Mouse (Mus musculus) liver, adult 2 months (tissue): ENCODE data around the gene Tmprss3. TPM values are rescaled to one million over a fixed set of nuclear protein-coding genes. Genes with fewer than 3 reads are reported as not detected.

Source experiments
- DNase-seq: peaks from one replicate; pipeline ENCODE4 v3.0.0-alpha.2; 2011; ENCODE audit warnings: low read depth, low spot score; ENCODE audit errors: extremely low read depth
- H3K27ac ChIP-seq: fragments of 200-500 bp; replicated peaks from 2 replicates; pipeline ENCODE4 v1.5.1; 2012; ENCODE audit warnings: low read depth, mild to moderate bottlenecking, control low read depth, inconsistent platforms, low read length; ENCODE audit not compliant: insufficient read depth
- H3K27me3 ChIP-seq: fragments of 200-500 bp; 2 replicates; pipeline ENCODE4 v1.6.1; 2012; ENCODE audit warnings: mild to moderate bottlenecking, moderate library complexity, low read length, inconsistent platforms; ENCODE audit not compliant: control insufficient read depth, insufficient read depth
- H3K36me3 ChIP-seq: fragments of 200-500 bp; 2 replicates; pipeline ENCODE4 v1.6.1; 2012; ENCODE audit warnings: low read length, inconsistent platforms; ENCODE audit not compliant: control insufficient read depth, insufficient read depth
- H3K4me1 ChIP-seq: fragments of 200-500 bp; 2 replicates; pipeline ENCODE4 v1.6.1; 2011; ENCODE audit warnings: low read length; ENCODE audit not compliant: control insufficient read depth, insufficient read depth
- H3K4me3 ChIP-seq: fragments of 200-500 bp; 2 replicates; pipeline ENCODE4 v1.5.1; 2011; ENCODE audit warnings: low read depth, mild to moderate bottlenecking, control low read depth, low read length, moderate library complexity; ENCODE audit not compliant: insufficient read depth
- H3K79me2 ChIP-seq: fragments of 200-500 bp; 2 replicates; pipeline ENCODE4 v1.6.1; 2012; ENCODE audit warnings: inconsistent platforms, mild to moderate bottlenecking, low read length, moderate library complexity; ENCODE audit not compliant: control insufficient read depth, insufficient read depth
- H3K9ac ChIP-seq: fragments of 200-500 bp; 2 replicates; pipeline ENCODE4 v1.6.1; 2012; ENCODE audit warnings: low read depth, mild to moderate bottlenecking, control low read depth, inconsistent platforms, low read length
- CTCF ChIP-seq: fragments of 200-500 bp; IDR thresholded peaks from 2 replicates; pipeline ENCODE4 v1.5.1; 2011; ENCODE audit warnings: low read depth, low read length, control low read depth
- POLR2A ChIP-seq: fragments of 200-500 bp; IDR thresholded peaks from 2 replicates; pipeline ENCODE4 v1.6.1; 2011; ENCODE audit warnings: low read length, control low read depth; ENCODE audit not compliant: insufficient read depth; ENCODE audit errors: extremely low read depth
- WGBS: fragments of 180-500 bp; shearing (Covaris S2); methylation state at CpG from one replicate; pipeline ENCODE4 v1.1.7; 2018; 5-methylcytosine and 5-hydroxymethylcytosine counted together
- polyA plus RNA-seq: library from polyadenylated mRNA; depleted of rRNA; stranded (reverse); fragments of >200 nt; gene quantifications from 2 replicates; pipeline ENCODE4 v1.2.3, GENCODE M21; 2012
- total RNA-seq: library from RNA; depleted of rRNA; stranded (reverse); fragments of >200 nt; gene quantifications from 2 replicates; pipeline ENCODE4 v1.2.3, GENCODE M21; 2014

The Tmprss3 gene
- total and polyA plus RNA-seq, 2 experiments, result not detected

DNA sequence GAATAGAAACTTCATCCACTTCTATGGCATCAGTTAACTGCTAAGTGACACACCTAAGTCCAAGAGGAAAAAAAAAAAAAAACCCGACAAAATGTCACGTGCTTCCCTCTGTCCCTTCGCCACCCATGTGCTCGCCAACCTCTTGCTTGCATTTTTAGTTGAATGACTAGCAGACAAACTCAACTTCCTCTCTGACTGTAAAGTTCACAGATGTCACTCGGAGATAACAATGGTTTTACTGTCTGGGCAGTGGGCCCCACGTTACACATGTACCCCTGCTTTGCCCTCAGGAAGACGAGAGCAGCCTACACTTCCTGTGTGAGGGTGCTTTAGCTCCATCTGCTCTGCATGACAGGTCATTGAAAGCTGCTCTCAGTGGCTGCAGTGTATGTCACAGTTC, 25.1 kb upstream of the Tmprss3 start:
- H3K27me3 ChIP-seq, result no peaks in the 10 kb centered on the region
- TF ChIP-seq CTCF (no peak), POLR2A (no peak)
- no peaks in the 10 kb centered on the region for H3K79me2 ChIP-seq
- WGBS, result 65% methylated on average over 7 of the region's 7 CpGs
- no peak overlapping the region for H3K4me3 ChIP-seq
- peak; percentile 10 for DNase-seq
- no peak overlapping the region for H3K9ac ChIP-seq
- no peaks in the 10 kb centered on the region for H3K4me1 ChIP-seq
- H3K36me3 ChIP-seq, result no peaks in the 10 kb centered on the region
- no peak overlapping the region for H3K27ac ChIP-seq

DNA sequence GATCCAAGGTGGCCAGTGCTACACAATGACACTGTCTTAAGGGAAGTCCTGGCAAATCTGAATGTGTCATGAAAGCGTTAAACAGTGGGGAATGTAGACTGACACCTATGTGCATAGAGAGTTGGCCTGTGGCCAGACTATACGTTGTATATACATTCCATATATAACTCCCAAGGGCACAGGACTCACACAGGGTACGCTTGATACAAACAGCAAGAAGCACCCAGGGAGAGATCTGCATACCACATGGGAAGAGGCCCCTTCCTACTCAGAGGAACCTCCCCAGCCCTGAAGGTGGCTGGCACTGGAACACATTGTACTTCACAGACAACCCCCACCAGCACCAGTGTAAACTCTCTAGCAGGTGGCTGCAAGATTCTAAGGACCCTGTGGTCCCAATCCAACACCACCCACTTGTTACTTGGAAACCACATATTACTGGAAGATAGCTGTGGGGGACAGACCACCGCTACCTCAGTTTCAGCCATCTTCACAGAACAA, 24.1 kb upstream of the Tmprss3 start:
- Histone ChIP-seq H3K36me3 (no peaks in the 10 kb centered on the region), H3K27me3 (no peaks in the 10 kb centered on the region), H3K9ac (no peak overlapping the region), H3K4me1 (no peaks in the 10 kb centered on the region), H3K79me2 (no peaks in the 10 kb centered on the region), H3K4me3 (no peak overlapping the region), H3K27ac (no peak overlapping the region)
- no peak for DNase-seq
- 82% methylated on average over 4 of the region's 4 CpGs for WGBS
- TF ChIP-seq CTCF (no peak), POLR2A (no peak)

DNA sequence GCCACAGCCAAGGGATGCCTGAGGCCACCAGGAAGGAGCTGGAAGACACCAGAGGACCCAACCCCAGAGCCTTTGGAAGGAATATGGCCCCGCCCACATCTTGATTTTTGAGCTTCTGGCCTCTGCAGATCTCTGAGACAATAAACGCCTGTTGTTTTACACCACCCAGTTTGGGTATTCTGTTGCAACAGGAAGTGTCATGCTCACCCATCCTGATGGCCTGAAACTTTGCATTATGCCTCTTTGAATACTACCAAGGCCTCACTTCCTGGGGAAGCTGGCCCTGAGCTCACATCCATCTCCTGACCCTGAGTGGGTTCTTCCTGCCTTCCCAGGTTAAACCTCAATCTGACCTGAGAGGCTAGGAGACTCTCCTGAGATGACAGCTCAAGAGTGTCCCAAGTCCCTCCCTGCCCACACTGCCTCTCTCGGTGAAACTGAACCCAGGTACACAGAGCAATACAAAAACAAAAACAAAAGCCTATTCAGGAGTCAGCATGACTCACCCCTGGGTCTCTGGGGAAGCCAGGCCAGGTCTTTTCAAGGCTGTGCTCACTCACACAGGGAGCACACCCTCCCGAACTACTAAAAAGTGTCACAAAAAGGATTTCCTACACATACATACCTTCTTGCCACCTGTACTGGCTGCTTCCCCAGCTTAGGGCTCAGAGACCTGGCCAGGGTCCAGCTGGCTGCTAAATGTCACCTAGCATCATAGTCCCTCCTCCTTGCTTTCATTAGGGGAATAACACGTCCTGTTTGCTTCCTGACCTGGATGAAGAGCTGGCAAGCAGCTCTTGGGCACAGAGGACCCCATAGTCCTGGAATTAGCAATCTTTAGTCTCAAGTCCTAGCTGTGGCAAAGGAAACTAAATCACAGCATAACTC, 17.5 kb upstream of the Tmprss3 start:
- no peak overlapping the region for H3K27ac ChIP-seq
- WGBS, result 51% methylated on average over 5 of the region's 5 CpGs
- H3K4me3 ChIP-seq, result no peak overlapping the region
- no peak overlapping the region for H3K9ac ChIP-seq
- TF ChIP-seq CTCF (no peak), POLR2A (no peak)
- no peaks in the 10 kb centered on the region for H3K36me3 ChIP-seq
- H3K27me3 ChIP-seq, result no peaks in the 10 kb centered on the region
- DNase-seq, result no peak
- H3K79me2 ChIP-seq, result no peaks in the 10 kb centered on the region
- H3K4me1 ChIP-seq, result no peaks in the 10 kb centered on the region

GRCm38 (mm10) chr17:31211881-31212280, 13.1 kb upstream of the Tmprss3 start:
- DNase-seq, result no peak
- Histone ChIP-seq H3K9ac (no peak overlapping the region), H3K4me1 (no peaks in the 10 kb centered on the region), H3K79me2 (no peaks in the 10 kb centered on the region), H3K27ac (no peak overlapping the region), H3K27me3 (no peaks in the 10 kb centered on the region), H3K4me3 (no peak overlapping the region), H3K36me3 (no peaks in the 10 kb centered on the region)
- whole genome bisulfite sequencing, result 87% methylated on average over 6 of the region's 6 CpGs
- TF ChIP-seq POLR2A, result no peak
- no peak for TF ChIP-seq CTCF

DNA sequence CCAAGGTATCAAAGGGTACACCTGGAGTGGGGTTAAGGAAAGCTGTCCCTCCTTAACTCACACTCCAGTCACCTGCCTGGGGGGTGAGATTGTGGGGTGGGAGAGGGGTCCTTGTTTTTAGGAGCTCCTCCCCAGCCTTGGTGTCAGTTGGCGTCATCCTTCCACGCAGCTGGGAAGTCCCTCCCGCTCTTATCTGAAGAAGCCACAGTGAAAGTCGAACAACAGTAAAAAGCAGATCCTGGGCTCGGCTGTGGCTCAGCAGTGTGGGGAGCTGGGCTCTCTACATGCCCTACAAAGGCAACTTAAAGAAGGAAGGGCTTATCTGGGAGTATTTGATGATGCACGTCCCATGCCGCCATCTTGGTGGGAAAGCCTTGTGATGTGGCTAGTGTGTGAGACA, 11.5 kb upstream of the Tmprss3 start:
- H3K79me2 ChIP-seq, result no peaks in the 10 kb centered on the region
- H3K27ac ChIP-seq, result no peak overlapping the region
- no peaks in the 10 kb centered on the region for H3K27me3 ChIP-seq
- H3K4me3 ChIP-seq, result no peak overlapping the region
- WGBS, result 85% methylated on average over 7 of the region's 7 CpGs
- H3K4me1 ChIP-seq, result no peaks in the 10 kb centered on the region
- no peak for DNase-seq
- H3K36me3 ChIP-seq, result no peaks in the 10 kb centered on the region
- no peak overlapping the region for H3K9ac ChIP-seq
- TF ChIP-seq POLR2A, result no peak
- TF ChIP-seq CTCF, result no peak

GRCm38 (mm10) chr17:31209376-31209930, 10.7 kb upstream of the Tmprss3 start:
- WGBS, result 96% methylated on average over 11 of the region's 11 CpGs
- no peaks in the 10 kb centered on the region for H3K79me2 ChIP-seq
- H3K9ac ChIP-seq, result no peak overlapping the region
- DNase-seq, result no peak
- H3K36me3 ChIP-seq, result no peaks in the 10 kb centered on the region
- H3K27ac ChIP-seq, result no peak overlapping the region
- no peaks in the 10 kb centered on the region for H3K4me1 ChIP-seq
- no peaks in the 10 kb centered on the region for H3K27me3 ChIP-seq
- H3K4me3 ChIP-seq, result no peak overlapping the region
- TF ChIP-seq POLR2A (no peak), CTCF (no peak)
